Mouse (Mus musculus) megakaryocyte-erythroid progenitor cell, adult 5-6 weeks (primary cell): Measurements from ENCODE around the gene Gm14296. TPM values are rescaled to one million over a fixed set of nuclear protein-coding genes. Genes with fewer than 3 reads are reported as not detected.
"Not testable (repeated sequence)": the region's sequence is repeated elsewhere in the genome, so short reads cannot be mapped to it uniquely, and the experiment has no call there.

Experiments
- ATAC-seq: replicated peaks from 2 replicates; pipeline ENCODE4 v1.8.0; 2016; ENCODE audit warnings: mild to moderate bottlenecking, inconsistent platforms; ENCODE audit not compliant: severe bottlenecking, poor library complexity, low FRiP score, low TSS enrichment
- total RNA-seq, 2 experiments: library from RNA; stranded (forward) in 1 of 2; stranded (reverse) in 1 of 2; fragments of 200-1000, 215-1000 nt in 1 of 2; fragments of >200 nt in 1 of 2; fragmentation: Nextera tagmentation in 1 of 2; gene quantifications; 2 replicates each; pipeline ENCODE4 v1.2.3; 2014 to 2017

Gm14296 gene
- total RNA-seq (2014; fragmentation: Nextera tagmentation), result 15.7 and 20.4 TPM in 2 replicates
- total RNA-seq (2017), result 17.2 and 19.6 TPM in 2 replicates

DNA sequence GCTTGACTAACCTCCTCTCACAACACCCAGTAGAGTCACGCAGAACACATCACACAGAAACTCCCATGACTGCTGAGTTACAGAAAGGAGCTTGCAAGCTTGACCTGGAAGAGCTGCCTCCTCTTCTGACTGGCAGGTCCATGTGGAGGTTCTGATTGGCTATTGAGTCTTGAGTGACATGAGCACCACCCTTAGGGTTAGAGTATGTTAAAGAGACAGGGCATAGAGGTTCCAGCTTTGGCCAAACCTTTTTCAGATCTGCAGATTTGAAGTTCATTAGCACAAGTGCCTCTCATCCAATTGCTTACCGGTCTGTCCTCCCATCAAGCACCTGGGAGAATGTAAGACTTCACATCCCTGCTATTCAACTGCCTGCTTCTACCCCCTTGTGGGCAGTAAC lies at the start of gene Gm14296:
Gm14296 (minus strand) TSS at position 101 of the 400 bp plus-strand sequence.
- ATAC-seq, result not testable (repeated sequence)

DNA sequence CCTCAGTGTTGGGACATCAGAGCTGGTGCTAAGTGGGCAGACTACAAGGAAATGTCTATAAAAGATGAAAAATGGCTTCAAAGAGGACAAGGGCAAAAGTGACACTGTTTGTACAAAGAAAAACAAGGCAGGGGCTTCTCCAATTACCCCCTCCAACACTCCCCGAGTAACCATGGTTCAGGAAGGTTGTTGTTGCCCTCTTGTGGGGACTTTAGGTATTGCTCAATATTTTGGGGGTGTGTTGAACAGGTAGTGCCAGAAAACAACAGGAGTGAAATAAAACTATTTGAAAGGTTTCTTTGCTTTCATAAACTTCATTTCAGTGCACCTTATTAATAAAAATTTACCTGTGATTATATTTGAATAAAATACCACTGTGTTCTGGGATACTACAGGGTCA lies 22.1 kb downstream of the Gm14296 start:
- ATAC-seq, result 0 out of 2 replicates have a peak, but pooled peaks have one; percentile 67

Other genes with a start within 250 kb of the Gm14296 start
- 8.7 and 14.1 TPM in 2 replicates for gene Gm14305, start 219.5 kb downstream of the Gm14296 start, total RNA-seq (2014; fragmentation: Nextera tagmentation)
- gene Gm14305, start 219.5 kb downstream of the Gm14296 start, total RNA-seq (2017), result 15.5 and 29.3 TPM in 2 replicates
- 20.7 and 33.6 TPM in 2 replicates for gene Gm14295, start 129.2 kb downstream of the Gm14296 start, total RNA-seq (2014; fragmentation: Nextera tagmentation)
- gene Gm14295, start 129.2 kb downstream of the Gm14296 start, total RNA-seq (2017), result 10.2 and 13.7 TPM in 2 replicates
- not detected in 2 replicates for gene Gm14408, start 96.7 kb downstream of the Gm14296 start, total RNA-seq (2014; fragmentation: Nextera tagmentation)
- not detected in 2 replicates for gene Gm14408, start 96.7 kb downstream of the Gm14296 start, total RNA-seq (2017)
- gene Gm14419, start 73.1 kb upstream of the Gm14296 start, total RNA-seq (2014; fragmentation: Nextera tagmentation), result 1.5 and 10.7 TPM in 2 replicates
- gene Gm14419, start 73.1 kb upstream of the Gm14296 start, total RNA-seq (2017), result 5.3 and 39.4 TPM in 2 replicates
- gene Gm14401, start 146.5 kb upstream of the Gm14296 start, total RNA-seq (2014; fragmentation: Nextera tagmentation), result not detected in 2 replicates
- 2.2 TPM in 1 of 2 replicates, not detected in the other for gene Gm14401, start 146.5 kb upstream of the Gm14296 start, total RNA-seq (2017)